ENCODE assay signal across 8 mouse cellular contexts in the genomic region with DNA sequence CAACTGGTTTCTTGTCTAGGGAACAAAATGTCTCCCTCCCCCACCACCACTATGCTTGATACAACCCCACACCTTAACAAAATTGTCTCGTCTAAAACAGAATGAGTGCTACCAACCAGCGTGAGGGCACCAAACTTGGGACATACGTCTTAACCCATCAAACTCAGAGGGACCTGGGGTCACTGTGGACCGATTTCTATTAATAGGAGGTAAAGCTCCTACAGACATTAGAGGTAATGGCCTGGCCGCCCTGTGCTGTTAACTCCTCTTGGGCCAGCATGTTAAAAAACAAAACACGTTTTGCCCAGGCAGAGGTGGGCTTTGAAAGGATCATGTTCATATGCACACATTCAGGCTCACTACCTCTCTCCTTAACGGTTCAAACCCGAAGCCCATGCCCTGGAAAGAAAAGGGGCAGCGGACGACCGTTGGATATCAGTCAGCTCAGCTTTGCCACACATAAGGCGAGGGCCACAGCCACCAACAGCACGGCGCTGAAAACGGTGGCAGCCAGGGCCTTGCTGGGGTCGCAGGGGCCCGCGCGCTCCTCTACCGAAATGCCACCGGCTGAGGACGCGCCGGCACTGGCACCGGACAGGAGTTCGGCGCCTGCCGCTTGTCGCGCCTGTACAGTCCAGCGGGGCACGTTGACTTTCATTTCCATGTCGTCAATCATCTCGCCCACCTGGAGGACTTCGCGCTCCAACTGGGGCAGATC. TPM values are rescaled to one million over a fixed set of nuclear protein-coding genes. Genes with fewer than 3 reads are reported as not detected.
A peak's percentile ranks its signal among the peaks of the same experiment; 100 is the strongest.
DNase-seq lines count a peak whose midpoint lies in the region; ATAC-seq and TF ChIP-seq lines count a peak whose summit lies in the region.

No protein-coding gene starts in this region.

- ATAC-seq in heart, embryonic 16.5 days (replicated peaks; ENCODE audit: extremely low read depth, insufficient read depth, low FRiP score): no peak
- no peak for ATAC-seq in liver, postnatal 0 days

- no peak for TF ChIP-seq CTCF in heart, adult 2 months (IDR thresholded peaks at IDR 0.05)
- no peak for TF ChIP-seq CTCF in E14TG2a.4 (conservative IDR thresholded peaks at IDR 0.05; ENCODE audit: low read length)
- no peak for TF ChIP-seq CTCF in liver, postnatal 0 days (IDR thresholded peaks at IDR 0.05; ENCODE audit: low read depth)

- peaks cover 1% of the 10 kb centered on the region; the same call in 1 of the 2 replicates for H3K4me1 ChIP-seq in heart, adult 2 months (ENCODE audit: control insufficient read depth, insufficient read depth, low read length)
- peaks cover 45% of the 10 kb centered on the region for H3K4me1 ChIP-seq in E14TG2a.4 (replicated peaks; ENCODE audit: low read depth, low read length)
- peaks cover 19% of the 10 kb centered on the region for H3K4me1 ChIP-seq in heart, embryonic 16.5 days (ENCODE audit: control insufficient read depth, insufficient read depth, low read length)
- H3K4me1 ChIP-seq in liver, postnatal 0 days (ENCODE audit: insufficient read depth): peaks cover 28% of the 10 kb centered on the region

- peak in 1 of 2 experiments; percentile 28 for DNase-seq in heart, adult 2 months
- DNase-seq in heart, postnatal 14 days: no peak
- DNase-seq in liver, postnatal 0 days: no peak
- DNase-seq in urinary bladder, adult 18-20 months (ENCODE audit: low spot score in 2 of 2): no peak
- no peak for DNase-seq in gastrocnemius, postnatal 36 days
- DNase-seq in right cerebral cortex, adult 18-20 months: no peak

- no peaks in the 10 kb centered on the region for H3K9me3 ChIP-seq in E14TG2a.4 (ENCODE audit: low read length)
- H3K9me3 ChIP-seq in heart, embryonic 16.5 days (replicated peaks; ENCODE audit: control insufficient read depth, low read length): no peaks in the 10 kb centered on the region
- no peaks in the 10 kb centered on the region for H3K9me3 ChIP-seq in liver, postnatal 0 days (ENCODE audit: low read length)

- no peaks in the 10 kb centered on the region for H3K36me3 ChIP-seq in heart, adult 2 months (ENCODE audit: control insufficient read depth, insufficient read depth, low read length)
- peaks cover 11% of the 10 kb centered on the region; the same call in 1 of the 2 replicates for H3K36me3 ChIP-seq in E14TG2a.4 (ENCODE audit: insufficient read depth, low read length)
- no peaks in the 10 kb centered on the region for H3K36me3 ChIP-seq in heart, embryonic 16.5 days (ENCODE audit: control insufficient read depth, insufficient read depth)
- H3K36me3 ChIP-seq in liver, postnatal 0 days (replicated peaks; ENCODE audit: insufficient read depth, low read length): no peaks in the 10 kb centered on the region

- WGBS in heart, adult 2 months: 13% methylated on average over 36 of the region's 36 CpGs
- WGBS in heart, embryonic 16.5 days: 5% methylated on average over 36 of the region's 36 CpGs
- 7% methylated on average over 36 of the region's 36 CpGs for WGBS in liver, postnatal 0 days (ENCODE audit: insufficient replicate concordance)

- peaks cover 9% of the 10 kb centered on the region; the same call in 1 of the 2 replicates for H3K27me3 ChIP-seq in heart, adult 2 months (ENCODE audit: control insufficient read depth, insufficient read depth, low read length)
- H3K27me3 ChIP-seq in E14TG2a.4 (ENCODE audit: insufficient read depth, low read length): peaks cover 31% of the 10 kb centered on the region
- peaks cover 10% of the 10 kb centered on the region for H3K27me3 ChIP-seq in heart, embryonic 16.5 days (ENCODE audit: control insufficient read depth, insufficient read depth, low read length)
- peaks cover 24% of the 10 kb centered on the region for H3K27me3 ChIP-seq in liver, postnatal 0 days (ENCODE audit: insufficient read depth, low read length)

- peak overlapping the region; percentile 57 for H3K9ac ChIP-seq in heart, adult 2 months (ENCODE audit: low read depth, low read length)
- H3K9ac ChIP-seq in heart, embryonic 16.5 days (ENCODE audit: low read length): peak overlapping the region; percentile 57
- peak overlapping the region; percentile 84; the same call in 1 of the 2 replicates for H3K9ac ChIP-seq in liver, postnatal 0 days (replicated peaks)

- no peak for TF ChIP-seq EP300 in heart, adult 2 months (IDR thresholded peaks at IDR 0.05; ENCODE audit: insufficient read depth, low read depth, low read length)
- no peak for TF ChIP-seq EP300 in liver, postnatal 0 days (IDR thresholded peaks at IDR 0.05; ENCODE audit: low read depth)

- peak overlapping the region; percentile 96 for H3K4me2 ChIP-seq in heart, embryonic 16.5 days (ENCODE audit: low read depth, low read length)
- H3K4me2 ChIP-seq in liver, postnatal 0 days (ENCODE audit: low read depth, low read length): peak overlapping the region; percentile 98

- intact Hi-C loops in heart, adult 2 months (cut with DNase I): loop anchor here (2.0 kb wide), 1 partner anchor 27 kb away; the partner anchor contains the start of gene Nudt19
- intact Hi-C loops in heart, postnatal 14 days (cut with DNase I): loop anchor here (10.0 kb wide), 1 partner anchor 249 kb away; the partner anchor contains the start of gene Rhpn2
- intact Hi-C loops in gastrocnemius, postnatal 36 days (cut with DNase I): loop anchor here (5.0 kb wide), 1 partner anchor 53 kb away; no protein-coding TSS in a partner anchor

- H3K4me3 ChIP-seq in heart, adult 2 months: peak overlapping the region; percentile 81
- H3K4me3 ChIP-seq in E14TG2a.4 (replicated peaks; ENCODE audit: low read length): peak overlapping the region; percentile 97
- H3K4me3 ChIP-seq in heart, embryonic 16.5 days (ENCODE audit: low read length): peak overlapping the region; percentile 97
- H3K4me3 ChIP-seq in liver, postnatal 0 days (ENCODE audit: low read depth, low read length): peak overlapping the region; percentile 88

- no peaks in the 10 kb centered on the region for H3K79me2 ChIP-seq in heart, adult 2 months (replicated peaks; ENCODE audit: control insufficient read depth, insufficient read depth, low read length)

- H3K27ac ChIP-seq in heart, adult 2 months: no peak overlapping the region
- no peak overlapping the region for H3K27ac ChIP-seq in heart, embryonic 16.5 days (ENCODE audit: low read length)
- H3K27ac ChIP-seq in liver, postnatal 0 days (ENCODE audit: low read depth): no peak overlapping the region

- no peak for TF ChIP-seq POLR2A in heart, adult 2 months (IDR thresholded peaks at IDR 0.05; ENCODE audit: insufficient read depth, low read depth, low read length)

RNA-seq across cellular contexts. Expression of gene Rgs9bp, which starts 1.2 kb away (rescaled TPM):
- total RNA-seq in heart, adult 2 months (2021): under 1 TPM; 0.05 TPM
- 0.06 TPM in 1 of 2 replicates, not detected in the other for polyA plus RNA-seq in heart, adult 2 months (2012; rRNA removed)
- total RNA-seq in heart, postnatal 14 days (2021): under 1 TPM; 0.07 TPM
- polyA plus RNA-seq in heart, embryonic 16.5 days (2015; fragmentation: Nextera tagmentation; extraction: Ambion mirVana): 0.34 and 0.35 TPM in 2 replicates
- 0.02 TPM in 1 of 2 replicates, not detected in the other for polyA plus RNA-seq in liver, postnatal 0 days (2015; fragmentation: Nextera tagmentation; extraction: Ambion mirVana)
- under 1 TPM in 1 of 2 experiments, not detected in 1; 0.05 TPM for total RNA-seq in gastrocnemius, postnatal 36 days (2021)

RNA-seq across cellular contexts. Expression of gene Ankrd27, which starts 1.8 kb away (rescaled TPM):
- total RNA-seq in heart, adult 2 months (2021): 10 to 100 TPM; 12.5 to 13.7 TPM
- polyA plus RNA-seq in heart, adult 2 months (2012; rRNA removed): 10.6 and 13.2 TPM in 2 replicates
- 10 to 100 TPM; 15.6 to 15.8 TPM for total RNA-seq in heart, postnatal 14 days (2021)
- polyA plus RNA-seq in heart, embryonic 16.5 days (2015; fragmentation: Nextera tagmentation; extraction: Ambion mirVana): 20.4 and 22.6 TPM in 2 replicates
- 11.8 and 14.2 TPM in 2 replicates for polyA plus RNA-seq in liver, postnatal 0 days (2015; fragmentation: Nextera tagmentation; extraction: Ambion mirVana)
- 10 to 100 TPM in 1 of 2 experiments, 1 to 10 TPM in 1; 7.4 to 10.6 TPM for total RNA-seq in gastrocnemius, postnatal 36 days (2021)

RNA-seq across cellular contexts. Expression of gene Nudt19, which starts 28.1 kb away (rescaled TPM):
- total RNA-seq in heart, adult 2 months (2021): 10 to 100 TPM; 63.9 to 73.5 TPM
- 44.1 and 59.6 TPM in 2 replicates for polyA plus RNA-seq in heart, adult 2 months (2012; rRNA removed)
- 10 to 100 TPM; 70.6 to 77.4 TPM for total RNA-seq in heart, postnatal 14 days (2021)
- polyA plus RNA-seq in heart, embryonic 16.5 days (2015; fragmentation: Nextera tagmentation; extraction: Ambion mirVana): 138 and 142 TPM in 2 replicates
- 79.4 and 79.9 TPM in 2 replicates for polyA plus RNA-seq in liver, postnatal 0 days (2015; fragmentation: Nextera tagmentation; extraction: Ambion mirVana)
- total RNA-seq in gastrocnemius, postnatal 36 days (2021): 10 to 100 TPM; 39.5 to 40.8 TPM

RNA-seq across cellular contexts. Expression of gene Tdrd12, which starts 46.7 kb away (rescaled TPM):
- total RNA-seq in heart, adult 2 months (2021): under 1 TPM in 1 of 2 experiments, not detected in 1; 0.27 TPM
- not detected in 2 replicates for polyA plus RNA-seq in heart, adult 2 months (2012; rRNA removed)
- under 1 TPM in 1 of 2 experiments, not detected in 1; 0.44 TPM for total RNA-seq in heart, postnatal 14 days (2021)
- polyA plus RNA-seq in heart, embryonic 16.5 days (2015; fragmentation: Nextera tagmentation; extraction: Ambion mirVana): 1.5 and 1.7 TPM in 2 replicates
- polyA plus RNA-seq in liver, postnatal 0 days (2015; fragmentation: Nextera tagmentation; extraction: Ambion mirVana): 0.13 and 0.26 TPM in 2 replicates
- total RNA-seq in gastrocnemius, postnatal 36 days (2021): not detected
